Mouse (Mus musculus) ES-E14 (cell line): ENCODE results near the gene Ppp1r1b. TPM values are rescaled to one million over a fixed set of nuclear protein-coding genes. Genes with fewer than 3 reads are reported as not detected.

Experiments used
- DNase-seq: peaks from one replicate; pipeline ENCODE4 v3.0.0-alpha.2; 2013; ENCODE audit warnings: low read depth, low spot score
- H3K27ac ChIP-seq: 2 replicates; pipeline ENCODE4 v1.5.1; 2012; ENCODE audit warnings: low read depth, mild to moderate bottlenecking, low read length, moderate library complexity, mixed read lengths; ENCODE audit not compliant: poor library complexity, insufficient read depth, severe bottlenecking
- H3K36me3 ChIP-seq: 2 replicates; pipeline ENCODE4 v1.6.1; 2012; ENCODE audit warnings: mild to moderate bottlenecking, low read length, moderate library complexity, mixed read lengths; ENCODE audit not compliant: control insufficient read depth, poor library complexity, insufficient read depth, severe bottlenecking
- H3K4me1 ChIP-seq, 2 experiments: fragments of 150-350 bp in 1 of 2; sonication (generic) in 1 of 2; 2 replicates each; pipeline ENCODE4 v1.6.1; 2012; ENCODE audit warnings: low read length in 2 of 2, mild to moderate bottlenecking in 1 of 2, mixed read lengths in 1 of 2; ENCODE audit not compliant: control insufficient read depth in 2 of 2, insufficient read depth in 2 of 2, poor library complexity in 1 of 2
- H3K4me3 ChIP-seq, 2 experiments: fragments of 150-350 bp in 1 of 2; sonication (generic) in 1 of 2; 2 replicates each; pipeline ENCODE4 v1.5.1; 2012; ENCODE audit warnings: low read length in 2 of 2, low read depth in 1 of 2, mild to moderate bottlenecking in 1 of 2, mixed read lengths in 1 of 2; ENCODE audit not compliant: insufficient read depth in 1 of 2, poor library complexity in 1 of 2, severe bottlenecking in 1 of 2
- H3K9ac ChIP-seq: 2 replicates; pipeline ENCODE4 v1.6.1; 2012; ENCODE audit warnings: low read depth, mild to moderate bottlenecking, low read length, mixed read lengths; ENCODE audit not compliant: poor library complexity, insufficient read depth, severe bottlenecking
- H3K9me3 ChIP-seq: fragments of 150-350 bp; sonication (generic); 2 replicates; pipeline ENCODE4 v1.6.1; 2012; ENCODE audit warnings: low read depth, mild to moderate bottlenecking, low read length; ENCODE audit not compliant: control insufficient read depth, insufficient read depth
- CHD2 ChIP-seq: IDR thresholded peaks from 2 replicates; pipeline ENCODE4 v1.6.1; 2014; ENCODE audit warnings: mild to moderate bottlenecking, low read depth, low read length, inconsistent platforms
- HCFC1 ChIP-seq: IDR thresholded peaks from 2 replicates; pipeline ENCODE4 v1.6.1; 2012; ENCODE audit warnings: low read length, inconsistent platforms, borderline replicate concordance; ENCODE audit not compliant: insufficient read depth
- MAFK ChIP-seq: IDR thresholded peaks from 2 replicates; pipeline ENCODE4 v1.6.1; 2014; ENCODE audit warnings: mild to moderate bottlenecking, low read depth, low read length, inconsistent platforms; ENCODE audit not compliant: insufficient read depth
- ZC3H11A ChIP-seq: IDR thresholded peaks from 2 replicates; pipeline ENCODE4 v1.6.1; 2012; ENCODE audit warnings: low read depth, mild to moderate bottlenecking, inconsistent platforms, low read length, borderline replicate concordance
- ZNF384 ChIP-seq: IDR thresholded peaks from 2 replicates; pipeline ENCODE4 v1.6.1; 2012; ENCODE audit warnings: low read depth, low read length, inconsistent platforms
- in situ Hi-C, 2 experiments: fragments of 600-800 bp; cut with MboI; formaldehyde crosslinking; loops; one replicate each; pipeline ENCODE4 v1.15.1; 2025; ENCODE audit warnings: low sequenced_read_pairs in 2 of 2, inconsistent platforms in 1 of 2; ENCODE audit not compliant: unreplicated experiment in 2 of 2
- total RNA-seq: library from RNA; depleted of rRNA; stranded (reverse); fragments of 300-350 nt; gene quantifications from 2 replicates; pipeline ENCODE4 v1.2.3, GENCODE M21; 2012

Gene Ppp1r1b
- total RNA-seq, 1 experiment, result 0.22 TPM

GRCm38 (mm10) chr11:98336245-98337107 lies 11.7 kb upstream of the Ppp1r1b start:
- Histone ChIP-seq H3K4me3 (no peak overlapping the region), H3K36me3 (no peaks in the 10 kb centered on the region), H3K4me1 (peaks cover 0 to 15% of the 10 kb centered on the region in 2 experiments; a peak in 2 of 4 replicates), H3K9ac (no peak overlapping the region), H3K27ac (no peak overlapping the region), H3K9me3 (no peaks in the 10 kb centered on the region)
- DNase-seq, result no peak
- in situ Hi-C loops, result no loop called here
- TF ChIP-seq CHD2, result no peak
- TF ChIP-seq ZC3H11A, result no peak
- TF ChIP-seq HCFC1, result no peak
- TF ChIP-seq MAFK, result no peak
- no peak for TF ChIP-seq ZNF384

GRCm38 (mm10) chr11:98338507-98338961 lies 9.7 kb upstream of the Ppp1r1b start:
- Histone ChIP-seq H3K4me1 (peaks cover 0 to 19% of the 10 kb centered on the region in 2 experiments; a peak in 2 of 4 replicates), H3K36me3 (no peaks in the 10 kb centered on the region), H3K9ac (peak overlapping the region; percentile 24), H3K4me3 (peak overlapping the region; percentile 65 to 66), H3K9me3 (no peaks in the 10 kb centered on the region), H3K27ac (no peak overlapping the region)
- TF ChIP-seq HCFC1, result no peak
- no peak for TF ChIP-seq ZC3H11A
- TF ChIP-seq CHD2, result no peak
- TF ChIP-seq MAFK, result no peak
- TF ChIP-seq ZNF384, result no peak
- in situ Hi-C loops, result no loop called here
- no peak for DNase-seq

GRCm38 (mm10) chr11:98339071-98339501 lies 9.1 kb upstream of the Ppp1r1b start:
- Histone ChIP-seq H3K36me3 (no peaks in the 10 kb centered on the region), H3K4me1 (peaks cover 0 to 15% of the 10 kb centered on the region in 2 experiments; a peak in 1 of 4 replicates), H3K27ac (no peak overlapping the region), H3K9ac (no peak overlapping the region), H3K9me3 (no peaks in the 10 kb centered on the region), H3K4me3 (peak overlapping the region; percentile 65)
- DNase-seq, result no peak
- in situ Hi-C loops, result no loop called here
- TF ChIP-seq MAFK (no peak), ZC3H11A (no peak), ZNF384 (no peak)

GRCm38 (mm10) chr11:98339679-98340287 lies 8.4 kb upstream of the Ppp1r1b start:
- Histone ChIP-seq H3K27ac (no peak overlapping the region), H3K9me3 (no peaks in the 10 kb centered on the region), H3K9ac (no peak overlapping the region), H3K4me3 (no peak overlapping the region), H3K36me3 (no peaks in the 10 kb centered on the region), H3K4me1 (peaks cover 0 to 10% of the 10 kb centered on the region in 2 experiments; a peak in 1 of 4 replicates)
- TF ChIP-seq ZNF384 (no peak), ZC3H11A (no peak), HCFC1 (no peak), CHD2 (no peak), MAFK (no peak)
- in situ Hi-C loops, result loop anchor here in 1 of 2 experiments (5.0 kb wide), 1 partner anchor 72 kb away; no protein-coding TSS in a partner anchor
- DNase-seq, result no peak
